Mouse (Mus musculus) erythroblast, embryonic 14.5 days (primary cell): ENCODE data around the gene Psmc3ip.

ENCODE experiments used
- GATA1 ChIP-seq: IDR thresholded peaks from 2 replicates; pipeline ENCODE4 v1.6.1; 2012; ENCODE audit warnings: low read length, inconsistent platforms, mixed read lengths
- TAL1 ChIP-seq: IDR thresholded peaks from 3 replicates; pipeline ENCODE4 v1.6.1; 2012; ENCODE audit warnings: low read length, inconsistent platforms, mixed read lengths

- no peak for TF ChIP-seq TAL1
- no peak for TF ChIP-seq GATA1
Observed at GRCm38 (mm10) chr11:101130056-101130756, 35.0 kb upstream of the Psmc3ip start.
